Mouse (Mus musculus): ENCODE measurements around the gene Pdzd7. TPM values are rescaled to one million over a fixed set of nuclear protein-coding genes. Genes with fewer than 3 reads are reported as not detected.
A peak's percentile ranks its signal among the peaks of the same experiment; 100 is the strongest.
"Not testable (repeated sequence)": the region's sequence is repeated elsewhere in the genome, so short reads cannot be mapped to it uniquely, and the experiment has no call there.

Pdzd7 gene
- total RNA-seq, 1 experiment from 2014 or later: not detected

- ATAC-seq (replicated peaks; ENCODE audit: insufficient number of reproducible peaks, low FRiP score, low TSS enrichment, poor library complexity, severe bottlenecking): not testable (repeated sequence)
Observed at GRCm38 (mm10) chr19:45038198-45038597, 7.3 kb downstream of the Pdzd7 start.

GRCm38 (mm10) chr19:45036867-45037266, 8.7 kb downstream of the Pdzd7 start:
- ATAC-seq (replicated peaks; ENCODE audit: insufficient number of reproducible peaks, low FRiP score, low TSS enrichment, poor library complexity, severe bottlenecking): 0 out of 2 replicates have a peak, but pooled peaks have one; percentile 15

- ATAC-seq (replicated peaks; ENCODE audit: insufficient number of reproducible peaks, low FRiP score, low TSS enrichment, poor library complexity, severe bottlenecking): no peak
Observed at GRCm38 (mm10) chr19:45032570-45033332, 12.8 kb downstream of the Pdzd7 start.

- ATAC-seq (replicated peaks; ENCODE audit: insufficient number of reproducible peaks, low FRiP score, low TSS enrichment, poor library complexity, severe bottlenecking): no peak; the same call in 1 of the 2 replicates
Observed at GRCm38 (mm10) chr19:45031780-45032179, 13.7 kb downstream of the Pdzd7 start.

- ATAC-seq (replicated peaks; ENCODE audit: insufficient number of reproducible peaks, low FRiP score, low TSS enrichment, poor library complexity, severe bottlenecking): peak; percentile 59
Observed at GRCm38 (mm10) chr19:45030746-45031693, 14.5 kb downstream of the Pdzd7 start.

- ATAC-seq (replicated peaks; ENCODE audit: insufficient number of reproducible peaks, low FRiP score, low TSS enrichment, poor library complexity, severe bottlenecking): peak; percentile 15; the same call in 1 of the 2 replicates
Observed at GRCm38 (mm10) chr19:45030111-45030510, 15.4 kb downstream of the Pdzd7 start.

GRCm38 (mm10) chr19:45029571-45029970, 15.9 kb downstream of the Pdzd7 start:
- no peak for ATAC-seq (replicated peaks; ENCODE audit: insufficient number of reproducible peaks, low FRiP score, low TSS enrichment, poor library complexity, severe bottlenecking)

- no peak for ATAC-seq (replicated peaks; ENCODE audit: insufficient number of reproducible peaks, low FRiP score, low TSS enrichment, poor library complexity, severe bottlenecking)
Observed at GRCm38 (mm10) chr19:45028746-45029145, 16.8 kb downstream of the Pdzd7 start.

GRCm38 (mm10) chr19:45027848-45028247, 17.7 kb downstream of the Pdzd7 start:
- ATAC-seq (replicated peaks; ENCODE audit: insufficient number of reproducible peaks, low FRiP score, low TSS enrichment, poor library complexity, severe bottlenecking): no peak

GRCm38 (mm10) chr19:45026958-45027670, 18.4 kb downstream of the Pdzd7 start:
- ATAC-seq (replicated peaks; ENCODE audit: insufficient number of reproducible peaks, low FRiP score, low TSS enrichment, poor library complexity, severe bottlenecking): no peak

- no peak for ATAC-seq (replicated peaks; ENCODE audit: insufficient number of reproducible peaks, low FRiP score, low TSS enrichment, poor library complexity, severe bottlenecking)
Observed at GRCm38 (mm10) chr19:45025937-45026568, 19.5 kb downstream of the Pdzd7 start.

GRCm38 (mm10) chr19:45024775-45025174, 20.7 kb downstream of the Pdzd7 start:
- ATAC-seq (replicated peaks; ENCODE audit: insufficient number of reproducible peaks, low FRiP score, low TSS enrichment, poor library complexity, severe bottlenecking): no peak

- no peak for ATAC-seq (replicated peaks; ENCODE audit: insufficient number of reproducible peaks, low FRiP score, low TSS enrichment, poor library complexity, severe bottlenecking)
Observed at GRCm38 (mm10) chr19:45023993-45024392, 21.5 kb downstream of the Pdzd7 start.

GRCm38 (mm10) chr19:45021362-45021761, 24.2 kb downstream of the Pdzd7 start:
- no peak for ATAC-seq (replicated peaks; ENCODE audit: insufficient number of reproducible peaks, low FRiP score, low TSS enrichment, poor library complexity, severe bottlenecking)

GRCm38 (mm10) chr19:45020348-45020747, 25.2 kb downstream of the Pdzd7 start:
- no peak for ATAC-seq (replicated peaks; ENCODE audit: insufficient number of reproducible peaks, low FRiP score, low TSS enrichment, poor library complexity, severe bottlenecking)

- ATAC-seq (replicated peaks; ENCODE audit: insufficient number of reproducible peaks, low FRiP score, low TSS enrichment, poor library complexity, severe bottlenecking): no peak
Observed at GRCm38 (mm10) chr19:45018351-45018831, 27.1 kb downstream of the Pdzd7 start.

GRCm38 (mm10) chr19:45017909-45018308, 27.6 kb downstream of the Pdzd7 start:
- no peak for ATAC-seq (replicated peaks; ENCODE audit: insufficient number of reproducible peaks, low FRiP score, low TSS enrichment, poor library complexity, severe bottlenecking)

- ATAC-seq (replicated peaks; ENCODE audit: insufficient number of reproducible peaks, low FRiP score, low TSS enrichment, poor library complexity, severe bottlenecking): no peak
Observed at GRCm38 (mm10) chr19:45017216-45017771, 28.2 kb downstream of the Pdzd7 start.
